Mouse (Mus musculus) gastrocnemius, adult 2 months (tissue): ENCODE results near the gene Klf4. TPM values are rescaled to one million over a fixed set of nuclear protein-coding genes. Genes with fewer than 3 reads are reported as not detected.
A peak's percentile ranks its signal among the peaks of the same experiment; 100 is the strongest.

Experiments
- DNase-seq: peaks from one replicate; pipeline ENCODE4 v3.0.0; 2022
- H3K27ac ChIP-seq: fragments of 200-600 bp; 2 replicates; pipeline ENCODE4 v1.8.1; 2022; ENCODE audit warnings: mild to moderate bottlenecking
- H3K4me3 ChIP-seq: fragments of 200-600 bp; 2 replicates; pipeline ENCODE4 v1.8.1; 2022; ENCODE audit warnings: mild to moderate bottlenecking, moderate library complexity
- CTCF ChIP-seq: fragments of 200-600 bp; IDR thresholded peaks from 2 replicates; pipeline ENCODE4 v1.8.1; 2022; ENCODE audit warnings: antibody characterized with exemption, mild to moderate bottlenecking, moderate library complexity
- intact Hi-C: fragments of 180-260 bp; cut with DNase I; formaldehyde crosslinking; loops from one replicate; pipeline ENCODE4 v1.15.1; 2025
- long read RNA-seq, 2 experiments: library from polyadenylated mRNA; stranded (forward); transcript quantifications; one replicate each; pipeline ENCODE4 v2.0.0; 2021
- total RNA-seq, 2 experiments: library from RNA; stranded (reverse); gene quantifications; 2 replicates each; pipeline ENCODE4 v1.2.3; 2021

Gene Klf4
- 10 to 100 TPM in 1 of 2 experiments, 1 to 10 TPM in 1; 8.4 to 40.0 TPM for total RNA-seq
- long read RNA-seq, experiment 1, transcript Klf4-201 (5 exons, 3,029 nt) = major isoform, 30 of 46 reads
- long read RNA-seq, experiment 1, partial matches to known transcripts = 4 of 46 reads
- long read RNA-seq, experiment 1, other reads (novel, unspliced or antisense) = 12 of 46 reads
- long read RNA-seq, experiment 2, transcript Klf4-201 (5 exons, 3,029 nt) = major isoform, 6 of 13 reads
- long read RNA-seq, experiment 2, partial matches to known transcripts = 1 of 13 reads
- long read RNA-seq, experiment 2, other reads (novel, unspliced or antisense) = 6 of 13 reads

DNA sequence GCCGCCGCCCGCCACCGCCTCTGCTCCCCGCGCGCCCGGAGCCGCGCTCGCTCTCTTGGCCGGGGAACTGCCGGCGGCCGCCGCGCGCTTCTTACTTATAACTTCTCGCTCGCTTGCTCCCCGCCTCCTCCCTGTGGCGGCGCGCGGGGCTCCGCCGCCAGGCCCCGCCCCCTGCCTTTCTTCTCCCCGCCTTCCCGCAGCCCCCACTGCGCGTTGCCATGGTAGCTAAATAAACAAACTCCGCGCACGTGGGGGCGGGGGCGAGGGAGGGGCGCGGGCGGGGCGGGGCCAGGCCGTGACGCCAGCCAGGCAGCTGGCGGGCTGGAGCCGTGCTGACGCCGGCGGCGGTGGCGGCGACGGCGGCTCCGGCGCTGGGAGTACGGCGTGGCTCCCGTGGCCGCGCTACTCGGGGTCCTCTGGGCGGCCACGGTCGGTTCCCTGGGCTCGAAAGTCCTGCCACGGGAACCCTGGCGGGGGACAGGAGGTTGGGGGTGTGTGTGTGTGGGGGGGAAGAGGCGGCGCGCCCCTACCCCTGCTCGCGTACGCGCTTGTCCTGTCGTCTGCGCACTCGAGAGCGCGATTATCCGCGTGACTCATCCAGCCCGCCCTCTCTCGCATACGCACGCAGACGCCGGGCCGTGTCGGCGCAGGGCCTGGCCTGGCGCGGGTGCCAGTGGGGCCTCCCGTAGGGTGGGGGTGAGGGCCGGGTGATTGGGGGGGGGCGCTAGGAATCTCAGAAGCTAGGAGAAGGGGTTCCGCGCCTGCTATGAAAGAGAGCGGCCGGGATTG, at the start of gene Klf4:
Gene Klf4, minus strand, starts transcription at position 60 of the 789 bp plus-strand sequence.
- intact Hi-C loops = loop anchor here (1.0 to 5.0 kb wide), 2 partner anchors 119 to 580 kb away; no protein-coding TSS in a partner anchor
- peak within 1 kb of the TSS; percentile 89 for H3K4me3 ChIP-seq
- H3K27ac ChIP-seq = peak within 1 kb of the TSS; percentile 96
- peak; percentile 12; the same call in 1 of the 2 replicates for TF ChIP-seq CTCF
- peak; percentile 97 for DNase-seq

DNA sequence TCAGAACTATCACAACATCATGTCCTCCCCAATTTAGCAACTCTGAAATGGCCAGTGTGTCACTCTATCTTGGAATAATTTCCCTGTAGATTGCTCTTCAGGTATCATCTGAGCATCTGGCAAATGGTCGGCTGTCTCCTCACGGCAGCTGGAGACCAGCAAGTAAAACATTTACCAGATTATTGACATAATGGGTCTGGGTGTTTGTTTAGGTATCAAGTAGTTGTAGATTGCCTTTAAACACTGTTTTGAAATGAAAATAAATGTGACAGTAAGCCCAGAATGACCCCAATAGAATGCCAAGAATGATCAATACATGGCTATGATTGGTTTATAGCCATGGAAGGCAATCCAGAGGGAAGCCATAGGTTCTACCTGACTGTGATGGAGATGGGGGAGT, 39.2 kb upstream of the Klf4 start:
- no peak for TF ChIP-seq CTCF
- Histone ChIP-seq H3K27ac (no peak overlapping the region), H3K4me3 (no peak overlapping the region)
- intact Hi-C loops = no loop called here
- DNase-seq = no peak

DNA sequence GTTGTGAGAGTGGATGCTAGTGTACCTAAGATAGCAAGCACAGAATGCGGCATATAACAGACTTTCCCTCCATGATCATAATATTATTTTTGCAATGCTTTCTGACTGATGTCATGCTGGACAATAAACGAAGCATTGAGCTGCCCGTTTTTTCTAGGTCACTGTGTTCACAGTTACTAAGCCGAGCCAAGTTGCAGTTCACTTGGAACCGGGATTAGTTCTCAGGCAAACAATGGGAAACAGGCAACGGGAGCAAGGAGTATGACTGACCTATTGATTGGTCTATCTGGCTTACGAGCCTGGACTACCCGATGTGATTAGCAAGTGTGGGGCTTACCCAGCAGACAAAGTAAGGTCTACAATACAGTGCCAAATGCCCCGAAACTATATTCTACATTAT, 35.7 kb upstream of the Klf4 start:
- TF ChIP-seq CTCF = no peak
- intact Hi-C loops = no loop called here
- Histone ChIP-seq H3K27ac (peak overlapping the region; percentile 55), H3K4me3 (no peak overlapping the region)
- DNase-seq = peak; percentile 40

DNA sequence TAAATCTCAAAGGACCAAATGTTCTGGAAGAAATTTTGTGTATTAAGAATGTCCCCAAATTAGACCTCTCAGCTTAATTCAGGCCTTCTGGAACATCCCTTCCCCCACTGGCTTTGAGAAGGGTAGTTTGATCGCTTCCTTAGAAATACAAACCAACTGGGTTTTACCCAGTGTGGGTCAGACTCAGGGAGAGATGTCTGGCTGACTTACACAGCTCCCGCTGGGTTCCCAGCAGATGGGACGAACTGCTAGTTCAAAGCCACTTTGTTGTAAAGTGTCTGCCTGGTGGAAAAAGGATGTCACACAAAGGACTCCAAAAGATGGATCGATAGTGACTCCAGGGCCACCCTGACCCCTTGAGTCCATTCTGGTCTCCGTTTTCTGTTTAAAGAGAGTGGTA, 35.3 kb upstream of the Klf4 start:
- Histone ChIP-seq H3K27ac (peak overlapping the region; percentile 55), H3K4me3 (no peak overlapping the region)
- intact Hi-C loops = no loop called here
- TF ChIP-seq CTCF = no peak
- DNase-seq = no peak

DNA sequence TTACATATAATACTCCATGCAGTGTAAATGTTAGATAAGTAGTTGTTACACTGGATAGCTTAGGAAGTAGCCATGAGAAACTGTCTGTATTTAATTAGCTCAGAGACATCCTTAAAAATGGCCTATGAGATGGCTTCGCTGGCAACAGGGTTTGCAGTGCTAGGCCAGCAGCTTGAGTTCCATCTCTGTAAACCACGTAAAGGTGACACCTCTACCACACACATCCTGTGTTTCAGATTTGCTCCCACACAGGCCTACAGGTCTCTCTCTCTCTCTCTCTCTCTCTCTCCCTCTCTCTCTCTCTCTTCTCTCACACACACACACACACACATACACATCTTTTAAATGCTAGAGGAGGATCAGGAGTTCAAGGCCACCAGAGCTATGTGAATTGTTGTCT, 32.1 kb upstream of the Klf4 start:
- intact Hi-C loops = no loop called here
- no peak for TF ChIP-seq CTCF
- Histone ChIP-seq H3K27ac (no peak overlapping the region), H3K4me3 (no peak overlapping the region)
- DNase-seq = no peak

DNA sequence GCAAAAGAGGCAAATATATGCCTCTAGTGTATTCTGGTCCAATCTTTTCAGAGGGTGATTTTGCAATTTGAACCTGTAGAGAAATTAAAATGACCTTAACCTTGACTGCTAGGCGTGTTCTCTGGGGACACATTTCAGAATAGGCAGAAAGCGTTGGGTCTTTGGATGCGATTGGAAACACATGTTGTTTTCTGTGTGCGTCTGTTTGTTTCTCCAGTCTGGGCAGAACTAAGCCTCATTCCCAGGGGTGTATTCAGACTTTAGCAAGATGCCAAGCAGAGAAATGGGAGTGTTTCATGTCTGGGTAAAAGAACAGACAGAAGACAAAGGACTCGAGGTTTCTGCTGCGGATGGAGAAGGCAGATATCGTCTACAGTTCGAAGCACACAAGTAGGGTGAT, 30.8 kb upstream of the Klf4 start:
- intact Hi-C loops = no loop called here

DNA sequence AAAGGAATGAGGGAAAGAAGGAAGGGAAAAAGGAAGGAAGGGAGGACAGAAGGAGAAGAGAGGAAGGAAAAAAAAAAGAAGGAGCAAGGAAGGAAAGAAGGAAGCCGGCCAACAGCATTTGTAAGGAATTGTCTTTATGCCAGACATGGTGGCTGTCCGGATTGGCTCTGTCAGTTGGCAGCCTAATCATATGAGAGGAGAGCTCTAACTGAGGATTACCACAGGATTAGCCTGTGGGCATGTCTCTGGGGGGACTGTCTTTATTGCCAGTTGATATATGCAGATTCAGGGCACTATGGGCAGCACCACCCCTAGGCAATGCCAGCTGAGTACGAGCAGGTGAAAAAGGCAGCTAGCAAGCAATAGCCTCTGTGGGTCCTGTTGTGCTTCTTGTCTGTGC, 29.8 kb upstream of the Klf4 start:
- no peak for TF ChIP-seq CTCF
- intact Hi-C loops = no loop called here
- no peak overlapping the region for H3K4me3 ChIP-seq
- H3K27ac ChIP-seq = no peak overlapping the region
- no peak for DNase-seq

More for the DNA sequence above, 30.8 kb upstream of the Klf4 start:
- Histone ChIP-seq H3K4me3 (no peak overlapping the region), H3K27ac (peak overlapping the region; percentile 46)
- peak; percentile 32 for DNase-seq
- TF ChIP-seq CTCF = no peak

DNA sequence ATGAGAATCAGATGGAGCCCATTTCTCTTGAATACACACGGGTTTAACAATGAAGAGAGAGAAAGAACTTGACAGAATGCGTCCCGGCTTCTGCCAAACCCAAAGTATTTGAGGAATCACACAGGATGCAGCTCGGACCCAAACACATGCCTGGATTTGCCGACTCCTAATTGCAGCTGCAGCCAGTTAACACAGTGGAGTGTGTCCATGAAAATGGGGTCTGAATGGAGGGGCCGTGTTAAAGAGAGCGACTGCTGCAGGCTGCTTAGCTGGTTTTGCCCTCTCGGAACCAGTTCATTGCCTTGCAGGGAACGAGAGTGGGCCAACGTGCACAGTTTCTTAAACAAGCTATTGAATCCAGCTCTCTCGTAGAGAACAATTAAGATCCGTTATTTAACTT, 14.6 kb upstream of the Klf4 start:
- intact Hi-C loops = no loop called here
- no peak overlapping the region for H3K4me3 ChIP-seq
- H3K27ac ChIP-seq = no peak overlapping the region
- no peak for DNase-seq
- TF ChIP-seq CTCF = no peak

DNA sequence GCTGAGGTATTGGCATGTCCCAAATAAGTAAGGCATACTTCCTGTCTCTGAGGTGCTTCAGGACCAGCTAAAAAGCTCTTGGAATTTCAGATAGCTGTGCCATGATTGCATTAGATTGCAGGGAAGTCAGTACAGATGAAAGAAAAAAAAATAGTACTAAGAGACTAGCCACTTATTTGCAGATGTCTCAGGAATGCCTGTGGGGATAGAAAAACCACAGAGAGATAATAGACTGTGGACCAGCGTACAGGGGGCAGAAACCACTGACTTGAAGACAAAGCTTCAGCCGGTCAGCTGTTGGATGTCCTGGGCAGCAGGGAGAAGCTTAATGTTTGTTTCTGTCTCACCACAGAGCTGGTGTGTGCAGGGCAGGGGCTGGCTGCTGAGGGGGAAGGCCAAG, 10.5 kb upstream of the Klf4 start:
- TF ChIP-seq CTCF = no peak
- H3K27ac ChIP-seq = no peak overlapping the region
- DNase-seq = no peak

DNA sequence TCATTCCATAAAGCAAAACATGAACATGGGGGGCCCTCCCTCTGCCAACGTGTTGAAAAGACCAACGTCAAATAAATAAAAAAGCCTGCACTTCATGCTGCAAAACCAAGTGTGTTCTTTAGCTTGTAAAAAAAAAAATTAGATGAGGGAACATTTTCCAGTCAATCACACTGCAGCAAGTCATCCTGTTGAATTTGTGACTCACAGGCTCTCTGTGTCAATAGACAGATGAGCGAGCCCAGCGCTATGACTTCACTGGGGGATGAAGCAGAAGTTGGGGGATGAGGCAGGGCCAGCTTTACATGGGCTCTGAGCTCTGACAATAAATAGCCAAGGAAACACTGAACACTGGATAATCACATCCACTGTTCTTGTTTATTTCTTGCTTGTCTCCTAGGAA, 9.4 kb upstream of the Klf4 start:
- no peak for TF ChIP-seq CTCF
- H3K4me3 ChIP-seq = no peak overlapping the region
- H3K27ac ChIP-seq = no peak overlapping the region
- intact Hi-C loops = no loop called here
- DNase-seq = no peak

More for the DNA sequence above, 10.5 kb upstream of the Klf4 start:
- intact Hi-C loops = no loop called here
- no peak overlapping the region for H3K4me3 ChIP-seq

DNA sequence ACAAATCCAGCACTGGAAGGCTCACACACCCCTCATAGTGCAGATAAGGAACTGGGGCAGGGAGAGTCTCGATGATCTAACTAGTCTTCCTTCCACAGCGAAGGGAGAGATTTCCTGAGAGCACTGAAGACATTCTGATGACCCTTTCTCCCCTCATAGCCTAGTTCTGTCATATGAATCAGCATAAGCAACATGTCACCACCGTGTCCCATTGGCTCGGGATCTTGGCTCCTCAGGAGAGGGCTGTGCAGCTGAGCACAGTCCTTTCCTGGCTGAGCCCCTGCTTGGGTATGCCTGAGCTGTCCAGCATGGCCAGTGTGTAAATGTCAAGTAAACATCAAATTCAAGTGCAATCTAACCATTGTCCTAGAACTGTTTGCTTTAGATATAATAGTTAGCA, 9.0 kb upstream of the Klf4 start:
- intact Hi-C loops = no loop called here
- DNase-seq = no peak
- no peak for TF ChIP-seq CTCF
- Histone ChIP-seq H3K4me3 (no peak overlapping the region), H3K27ac (no peak overlapping the region)

DNA sequence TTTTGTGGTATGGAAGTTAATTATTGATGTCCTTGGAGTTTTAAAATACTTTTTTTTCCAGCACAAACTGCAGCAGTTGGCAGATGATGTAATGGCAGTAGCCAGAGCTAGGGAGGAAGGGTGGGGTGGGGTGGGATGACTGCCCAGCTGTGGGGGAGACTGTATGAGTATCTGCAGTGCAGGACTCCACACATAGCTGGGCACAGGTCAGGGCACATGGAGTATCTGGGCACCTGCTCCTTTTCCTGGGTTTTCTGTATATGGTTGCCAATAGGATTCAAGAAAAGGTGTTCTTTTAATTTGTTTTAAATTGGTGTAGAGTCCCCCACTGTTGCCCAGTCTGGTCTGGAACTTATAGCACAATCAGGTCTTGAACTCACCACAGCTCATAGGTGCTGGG, 2.7 kb upstream of the Klf4 start:
- no peak for TF ChIP-seq CTCF
- intact Hi-C loops = no loop called here
- peak overlapping the region; percentile 96; the same call in 1 of the 2 replicates for H3K27ac ChIP-seq
- DNase-seq = peak; percentile 25
- H3K4me3 ChIP-seq = no peak overlapping the region

DNA sequence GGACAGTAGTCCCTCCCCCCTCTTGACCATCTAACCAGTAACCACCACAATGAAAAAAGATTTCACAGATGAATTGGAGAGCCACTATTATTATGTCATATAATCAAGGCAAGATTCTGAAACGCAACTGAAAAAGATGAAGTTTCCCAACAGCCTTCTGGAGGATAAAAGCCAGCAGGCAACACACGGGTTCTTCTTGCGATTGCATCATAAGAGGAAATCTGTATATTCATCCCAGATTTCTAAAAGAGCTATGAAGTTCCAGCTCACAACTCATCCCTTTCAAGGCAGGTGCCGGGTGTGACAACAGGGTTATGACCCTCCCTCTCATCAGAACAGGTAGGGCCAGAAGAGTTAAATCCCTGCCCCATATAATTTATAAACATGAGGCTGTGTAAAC, 2.2 kb upstream of the Klf4 start:
- DNase-seq = no peak
- H3K4me3 ChIP-seq = no peak overlapping the region
- intact Hi-C loops = loop anchor here (5.0 kb wide), 1 partner anchor 578 kb away; no protein-coding TSS in a partner anchor
- TF ChIP-seq CTCF = no peak
- H3K27ac ChIP-seq = peak overlapping the region; percentile 96
